Mouse (Mus musculus) skeletal muscle tissue, postnatal 0 days (tissue): ENCODE data around the gene Lpar4. TPM values are rescaled to one million over a fixed set of nuclear protein-coding genes. Genes with fewer than 3 reads are reported as not detected.

Experiments
- polyA plus RNA-seq: library from polyadenylated mRNA; unstranded; fragments of >200 nt; fragmentation: Nextera tagmentation; extraction: Ambion mirVana; gene quantifications from 2 replicates; pipeline ENCODE4 v1.2.1, GENCODE M21; 2015

Lpar4 gene
- polyA plus RNA-seq = 25.4 and 27.8 TPM in 2 replicates

DNA sequence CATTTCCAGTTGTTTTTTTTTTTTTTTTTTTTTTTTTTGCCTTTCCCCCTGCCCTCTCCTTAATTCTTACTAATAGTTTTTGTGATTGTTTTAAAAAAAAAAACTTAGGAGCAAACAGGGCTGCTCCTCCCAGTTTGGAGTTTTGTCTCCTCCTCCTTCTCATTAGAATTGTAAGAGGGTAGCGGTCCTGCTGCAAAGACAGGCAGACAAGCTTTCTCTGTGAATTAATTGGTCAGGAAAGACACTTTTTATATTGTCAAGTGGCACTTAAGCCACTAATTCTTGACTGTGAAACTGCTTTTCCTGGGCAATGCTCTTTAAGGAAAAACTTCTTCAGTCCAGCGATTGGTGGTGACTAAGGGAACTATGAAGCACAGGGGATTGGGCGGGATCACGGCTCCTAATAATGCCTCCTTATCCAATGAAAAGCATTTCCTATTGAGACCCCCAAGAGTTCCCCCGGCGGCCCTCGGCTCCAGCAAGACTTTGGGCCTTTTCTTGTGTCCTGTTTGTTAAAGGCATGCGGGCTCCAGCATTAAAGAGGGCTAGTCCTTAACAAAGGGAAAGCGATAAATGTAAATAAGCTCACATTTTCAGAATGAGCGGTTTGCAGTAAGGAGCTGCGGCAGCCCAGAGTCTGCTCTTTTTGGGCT lies at the start of gene Lpar4:
TSS of gene Lpar4 (plus strand) at position 451 of the 653 bp plus-strand sequence.

Other genes starting within 250 kb of the Lpar4 start
- gene Rtl3, start 80.0 kb upstream of the Lpar4 start, polyA plus RNA-seq = 50.5 and 54.3 TPM in 2 replicates
- 0.22 and 0.26 TPM in 2 replicates for gene P2ry10, start 167.9 kb downstream of the Lpar4 start, polyA plus RNA-seq
- 5.1 TPM in 2 replicates for gene P2ry10b, start 228.3 kb downstream of the Lpar4 start, polyA plus RNA-seq